Mouse (Mus musculus) heart, adult 11 months (tissue): ENCODE measurements around the gene Efcab14.

Experiments used
- DNase-seq: peaks from one replicate; pipeline ENCODE4 v3.0.0; 2022

Gene Efcab14

GRCm38 (mm10) chr4:115780269-115780668 lies 42.7 kb downstream of the Efcab14 start:
- DNase-seq = no peak

- no peak for DNase-seq
Measured at GRCm38 (mm10) chr4:115780918-115781317, 43.4 kb downstream of the Efcab14 start, which contains the start of gene Tex38. Gene Tex38, minus strand, starts transcription at chr4:115781018.

GRCm38 (mm10) chr4:115782026-115782805 lies 44.7 kb downstream of the Efcab14 start:
- peak; percentile 89 for DNase-seq

- peak; percentile 97 for DNase-seq
Measured at GRCm38 (mm10) chr4:115784769-115785510, 47.4 kb downstream of the Efcab14 start, which contains the start of gene Atpaf1. Gene Atpaf1, plus strand, starts transcription at chr4:115784812.

- peak; percentile 87 for DNase-seq
Measured at GRCm38 (mm10) chr4:115785511-115786034, 48.0 kb downstream of the Efcab14 start.

- peak; percentile 64 for DNase-seq
Measured at GRCm38 (mm10) chr4:115790864-115791263, 53.3 kb downstream of the Efcab14 start.

GRCm38 (mm10) chr4:115795360-115795759 lies 57.8 kb downstream of the Efcab14 start:
- peak; percentile 68 for DNase-seq

- DNase-seq = peak; percentile 79
Measured at GRCm38 (mm10) chr4:115799981-115800380, 62.4 kb downstream of the Efcab14 start.

GRCm38 (mm10) chr4:115812326-115812725 lies 74.8 kb downstream of the Efcab14 start:
- DNase-seq = no peak

GRCm38 (mm10) chr4:115815606-115816005 lies 78.1 kb downstream of the Efcab14 start:
- peak; percentile 69 for DNase-seq

GRCm38 (mm10) chr4:115820199-115820598 lies 82.7 kb downstream of the Efcab14 start:
- peak; percentile 81 for DNase-seq

- peak; percentile 81 for DNase-seq
Measured at GRCm38 (mm10) chr4:115820944-115821343, 83.4 kb downstream of the Efcab14 start.

GRCm38 (mm10) chr4:115821431-115821830 lies 83.9 kb downstream of the Efcab14 start:
- peak; percentile 87 for DNase-seq

GRCm38 (mm10) chr4:115821928-115822327 lies 84.4 kb downstream of the Efcab14 start:
- DNase-seq = peak; percentile 97

- DNase-seq = peak; percentile 85
Measured at GRCm38 (mm10) chr4:115824178-115824577, 86.6 kb downstream of the Efcab14 start.

- DNase-seq = peak; percentile 72
Measured at GRCm38 (mm10) chr4:115825271-115825670, 87.7 kb downstream of the Efcab14 start.
